Mouse (Mus musculus) adrenal gland, adult 18-20 months (tissue): ENCODE measurements around the gene Spata5. TPM values are rescaled to one million over a fixed set of nuclear protein-coding genes. Genes with fewer than 3 reads are reported as not detected.
"Not testable (repeated sequence)": the region's sequence is repeated elsewhere in the genome, so short reads cannot be mapped to it uniquely, and the experiment has no call there.

Experiments used
- DNase-seq, 2 experiments: peaks; one replicate each; pipeline ENCODE4 v3.0.0; 2021 to 2022; ENCODE audit warnings: low spot score in 2 of 2
- total RNA-seq, 2 experiments: library from RNA; stranded (reverse); gene quantifications; 1 replicate in 1 of 2; 2 replicates in 1 of 2; pipeline ENCODE4 v1.2.3; 2021

The Spata5 gene
- total RNA-seq, 2 experiments from 2014 or later, result 43.6 to 51.2 TPM

DNA sequence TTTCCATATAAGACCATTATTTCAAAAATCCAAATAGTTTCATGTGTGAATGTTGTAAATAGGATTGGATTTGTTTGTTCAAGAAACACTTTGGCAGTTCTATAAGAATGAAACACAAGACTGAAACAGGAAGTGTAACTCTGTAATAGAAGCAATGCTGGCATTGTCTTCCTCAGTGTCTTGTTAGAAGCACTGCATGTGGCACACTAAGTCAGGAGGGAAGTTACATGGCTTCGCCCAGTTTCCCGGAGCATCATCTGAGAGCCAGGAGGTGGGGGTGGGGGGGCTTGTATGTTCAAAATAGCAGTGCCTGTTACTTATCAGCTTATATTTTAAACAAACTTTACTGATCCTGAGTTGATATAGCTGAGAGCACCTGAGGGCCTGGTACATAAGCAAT lies 82.9 kb downstream of the Spata5 start:
- no peak for DNase-seq

DNA sequence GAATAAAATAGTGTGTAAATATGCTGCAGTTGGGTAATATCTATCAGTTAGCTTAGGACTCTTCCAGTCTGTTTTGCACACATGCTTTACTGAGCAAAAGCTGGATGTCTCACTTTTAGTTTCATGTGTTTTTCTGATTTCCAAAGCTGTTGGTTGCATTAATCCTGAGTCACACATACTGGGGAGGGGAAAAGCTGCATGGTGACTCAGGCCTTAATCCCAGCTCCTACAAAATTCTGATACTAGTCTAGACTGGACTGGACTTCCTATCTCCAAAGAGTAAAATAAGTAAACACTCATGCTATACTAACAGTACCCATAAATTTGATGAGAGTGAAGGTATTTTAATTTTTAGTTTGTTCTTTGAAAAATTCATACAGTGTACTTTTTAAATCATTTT lies 84.2 kb downstream of the Spata5 start:
- no peak for DNase-seq

DNA sequence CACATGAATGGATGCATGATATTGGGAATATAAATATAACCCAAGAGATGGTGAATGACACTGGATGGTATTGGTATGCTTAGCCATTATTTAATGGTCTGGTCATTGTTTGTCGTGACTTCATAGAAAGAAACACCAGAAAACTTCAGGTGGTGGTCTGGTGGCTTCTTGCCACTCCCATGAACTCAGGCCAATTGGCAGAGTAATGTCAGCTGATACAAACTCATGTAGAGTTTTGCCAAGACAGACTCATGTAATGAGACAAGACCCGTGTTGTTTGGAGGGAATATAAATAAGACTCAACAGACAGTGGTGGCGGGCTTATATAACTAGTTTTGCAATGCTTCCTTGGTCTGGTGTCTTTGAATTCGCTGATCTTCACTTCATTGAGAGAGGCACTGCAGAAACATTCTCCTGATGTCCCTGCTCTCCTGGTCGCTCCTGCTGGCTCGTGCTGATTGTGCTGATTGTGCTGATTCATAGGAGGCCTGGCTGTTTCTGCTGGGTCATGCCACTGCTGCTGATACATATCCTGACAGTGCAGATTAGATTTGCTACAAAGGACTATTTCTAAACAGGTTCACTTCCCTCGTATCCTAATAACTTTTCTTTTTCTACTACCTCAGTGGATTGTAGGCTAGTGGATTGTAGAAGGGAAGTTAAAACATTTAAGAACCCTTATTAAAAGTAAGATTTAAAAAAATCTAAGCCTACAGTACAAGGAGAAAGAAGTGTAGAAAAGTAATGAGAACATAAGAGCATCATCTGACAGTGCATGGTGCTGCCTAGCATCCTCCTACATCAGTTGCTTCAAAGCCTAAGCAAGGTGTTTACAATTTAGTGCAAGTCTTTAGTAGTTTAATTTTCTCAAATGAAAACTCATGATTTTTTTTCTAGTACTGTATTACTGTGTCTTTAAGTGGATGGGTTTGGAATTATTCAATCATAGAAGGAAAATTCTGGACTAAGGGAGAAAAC lies 90.6 kb downstream of the Spata5 start:
- no peak for DNase-seq

DNA sequence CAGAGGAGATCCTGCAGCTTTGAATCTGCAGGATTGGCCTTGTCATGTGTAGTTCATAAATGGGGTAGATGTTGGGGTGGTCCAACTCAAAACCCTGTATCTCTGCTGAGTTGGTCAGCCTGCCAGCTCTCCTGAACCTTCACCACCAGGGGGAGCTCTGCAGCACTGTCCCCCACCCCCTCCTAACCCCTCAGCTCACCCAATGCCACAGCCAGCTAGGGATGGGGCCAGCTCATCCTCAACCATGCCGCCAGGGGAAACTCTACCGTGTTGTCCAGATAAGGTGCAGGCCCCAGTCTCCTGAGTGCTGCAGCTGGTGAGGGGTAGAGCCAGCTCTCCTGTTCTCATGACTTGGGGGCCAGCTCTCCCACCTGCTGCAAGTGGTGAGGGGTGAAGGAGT lies 95.8 kb downstream of the Spata5 start:
- DNase-seq, result peak; percentile 38 to 48

DNA sequence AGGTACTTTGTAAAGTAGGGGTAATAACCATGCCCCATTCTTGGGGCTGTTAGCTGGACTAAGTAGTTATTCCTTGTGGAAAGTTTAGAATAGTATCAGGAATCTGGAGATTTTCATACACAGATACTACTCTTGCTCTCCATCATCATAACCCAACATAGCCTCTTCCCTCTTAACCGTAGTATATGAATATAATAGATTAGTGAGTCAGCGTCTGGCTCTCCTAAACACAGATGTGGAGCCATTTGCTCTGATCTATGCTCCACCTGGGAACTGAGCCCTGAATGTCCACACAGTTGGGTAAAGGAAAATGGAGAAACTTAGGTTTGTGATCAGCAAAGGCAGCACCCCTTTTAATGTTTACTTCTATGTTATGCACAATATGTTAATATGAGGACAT lies 96.7 kb downstream of the Spata5 start:
- no peak for DNase-seq

DNA sequence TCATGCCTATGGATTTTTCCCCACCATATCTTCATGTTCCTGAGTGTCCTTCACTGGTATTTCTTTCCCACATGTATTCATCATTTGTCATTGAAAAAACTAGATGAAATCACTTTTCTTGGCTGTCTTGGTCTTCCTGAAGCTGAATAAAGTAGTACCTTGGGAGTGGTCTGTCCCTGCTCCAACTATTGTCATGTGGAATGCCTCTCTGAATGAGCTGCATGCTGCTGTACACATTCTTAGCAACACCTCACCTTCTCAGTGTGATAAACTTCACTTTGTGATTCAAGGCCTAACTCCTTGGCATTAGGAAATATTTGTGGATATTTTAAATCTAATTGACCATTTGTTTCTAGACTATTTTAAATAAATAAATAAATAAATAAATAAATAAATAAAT lies 98.9 kb downstream of the Spata5 start:
- DNase-seq, result no peak

DNA sequence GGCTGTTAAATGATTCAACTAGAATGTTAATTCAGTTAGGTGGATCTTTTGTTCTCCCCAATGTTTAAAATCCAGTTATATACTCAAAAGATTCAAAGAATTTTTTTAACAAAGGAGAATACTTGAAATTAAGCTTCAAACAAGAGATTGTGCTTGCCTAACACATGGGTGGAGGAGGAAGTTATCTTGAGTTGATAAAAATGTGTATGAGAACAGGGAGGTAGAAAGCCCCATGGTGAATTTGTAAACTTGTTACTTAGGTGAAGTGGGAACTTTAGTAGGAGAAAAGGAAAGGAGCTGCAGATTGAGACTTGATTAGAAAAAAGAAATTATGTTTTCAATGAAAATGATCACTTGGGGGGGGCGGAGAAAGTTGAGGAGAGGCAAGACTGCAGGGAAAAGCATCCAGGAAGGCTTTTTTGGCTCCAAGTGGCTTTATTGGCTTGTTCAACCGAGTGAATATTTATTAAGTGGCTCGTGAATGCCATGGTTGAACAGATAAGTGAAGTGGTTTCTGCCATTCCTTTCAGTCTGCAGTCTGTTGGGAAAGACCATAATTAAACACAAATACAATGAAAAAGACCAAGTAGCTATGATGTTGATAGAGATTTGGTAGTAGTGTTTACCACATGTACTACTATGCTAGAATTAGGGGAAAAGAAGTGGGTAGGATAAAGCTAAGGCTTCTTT lies 100.8 kb downstream of the Spata5 start:
- DNase-seq, result no peak

DNA sequence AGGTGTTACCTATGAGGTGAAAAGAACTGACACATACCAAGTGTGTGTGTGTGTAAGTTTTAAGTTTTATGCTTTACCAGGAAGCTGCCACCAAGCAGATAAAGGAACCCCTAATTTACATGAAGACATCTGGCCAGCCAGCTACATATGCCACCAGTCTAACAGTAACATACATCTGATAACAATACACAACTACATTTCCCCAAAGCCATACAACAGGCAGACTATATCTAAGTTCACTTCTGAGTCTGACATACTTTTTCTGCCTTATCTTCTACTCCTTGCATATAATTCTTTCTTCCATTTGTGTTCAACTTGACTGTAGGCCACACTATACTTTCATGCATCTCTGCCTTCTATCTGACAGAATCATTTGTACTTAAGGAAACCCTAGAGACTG lies 112.4 kb downstream of the Spata5 start:
- DNase-seq, result no peak

DNA sequence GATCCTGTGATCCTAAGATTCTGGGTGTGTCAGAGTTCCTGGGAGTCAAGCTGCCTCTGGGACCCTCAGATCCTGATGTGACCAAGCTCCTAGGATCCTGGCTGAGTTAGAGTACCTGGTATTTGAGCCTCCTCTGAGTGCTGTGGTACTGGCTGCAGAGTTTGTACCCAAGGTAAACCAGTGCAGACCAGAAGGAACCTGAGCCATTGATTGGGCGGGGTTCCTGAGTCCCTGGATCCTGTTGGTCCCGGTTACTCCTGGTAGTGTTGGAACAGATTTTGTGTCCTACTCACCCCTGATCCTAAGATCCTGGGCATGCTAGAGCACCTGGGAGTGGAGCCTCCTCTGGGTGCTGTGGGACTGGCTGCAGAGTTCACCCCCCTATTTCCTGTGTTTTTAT lies 121.0 kb downstream of the Spata5 start:
- DNase-seq, result not testable (repeated sequence)

DNA sequence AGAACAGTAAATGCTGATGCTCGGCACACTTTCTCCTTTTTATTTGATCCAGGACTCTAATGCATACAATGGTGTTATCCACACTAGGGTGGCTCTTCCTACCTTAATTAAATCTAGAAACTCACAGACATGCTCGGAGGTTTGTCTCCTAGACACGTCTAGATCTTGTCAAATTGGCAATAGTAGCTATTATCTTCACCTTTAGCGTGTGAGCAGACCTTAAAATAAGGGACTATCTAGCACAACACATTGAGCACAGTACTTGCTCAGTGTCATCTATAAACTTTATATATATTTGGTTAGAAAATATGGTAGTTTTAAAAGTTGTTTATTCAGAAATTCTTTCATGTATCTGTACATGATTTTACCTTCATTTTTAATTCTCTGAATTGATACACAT lies 126.7 kb downstream of the Spata5 start:
- DNase-seq, result no peak

DNA sequence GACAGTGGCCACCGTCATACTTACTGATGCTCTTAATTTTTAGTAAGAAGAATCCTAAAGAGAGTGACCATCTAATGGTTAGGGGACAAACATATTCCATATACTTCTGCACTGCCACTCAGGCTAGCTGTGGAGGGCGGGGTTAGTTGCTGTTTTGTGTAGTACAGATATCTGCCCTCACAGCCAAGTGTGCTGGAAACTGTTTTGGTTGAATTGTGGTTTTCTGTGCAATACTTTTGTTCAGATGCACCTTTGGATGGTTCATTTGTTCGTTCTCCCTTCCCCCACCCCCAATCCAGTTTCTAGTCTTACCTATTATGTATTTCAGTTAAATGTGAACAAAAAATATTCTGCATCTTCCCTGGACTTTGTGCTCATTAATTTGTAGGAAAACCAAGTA lies 130.5 kb downstream of the Spata5 start:
- DNase-seq, result no peak

DNA sequence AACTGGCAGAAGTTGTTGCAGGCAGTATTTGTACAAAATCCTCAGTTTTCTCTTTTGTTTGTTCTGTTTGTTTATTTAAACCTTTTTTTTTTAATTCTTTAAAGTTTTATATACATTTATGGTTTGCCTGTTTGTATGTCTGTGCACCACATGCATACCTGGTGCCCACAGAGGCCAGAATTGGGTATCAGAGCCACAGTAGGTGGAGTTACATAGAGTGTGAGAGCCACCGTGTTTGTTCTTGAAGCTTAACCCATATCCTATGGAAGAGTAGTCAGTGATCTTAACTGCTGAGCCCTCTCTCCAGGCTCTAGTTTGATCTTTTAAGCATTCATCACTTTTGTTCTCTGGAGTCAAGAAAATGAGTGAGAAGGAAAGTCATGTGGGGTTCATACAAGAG lies 130.9 kb downstream of the Spata5 start:
- no peak for DNase-seq

DNA sequence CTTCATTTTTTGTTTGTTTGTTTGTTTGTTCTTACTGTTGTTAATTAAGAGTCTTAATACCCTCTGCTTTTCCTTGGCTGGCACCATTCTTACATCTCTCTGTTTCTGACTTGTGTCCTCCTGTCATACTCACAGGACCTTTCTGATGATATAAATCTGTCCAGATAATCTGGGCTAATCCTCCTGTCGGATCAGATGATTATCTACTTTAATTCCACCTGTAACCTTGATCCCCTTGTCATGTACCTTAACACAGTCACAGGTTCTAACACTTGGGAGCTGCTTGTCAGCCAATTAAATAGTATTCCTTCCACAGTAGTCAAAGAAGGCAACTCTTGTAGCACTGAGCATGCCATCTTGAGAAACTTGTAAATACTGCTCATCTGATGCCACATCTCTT lies 131.8 kb downstream of the Spata5 start:
- no peak for DNase-seq

DNA sequence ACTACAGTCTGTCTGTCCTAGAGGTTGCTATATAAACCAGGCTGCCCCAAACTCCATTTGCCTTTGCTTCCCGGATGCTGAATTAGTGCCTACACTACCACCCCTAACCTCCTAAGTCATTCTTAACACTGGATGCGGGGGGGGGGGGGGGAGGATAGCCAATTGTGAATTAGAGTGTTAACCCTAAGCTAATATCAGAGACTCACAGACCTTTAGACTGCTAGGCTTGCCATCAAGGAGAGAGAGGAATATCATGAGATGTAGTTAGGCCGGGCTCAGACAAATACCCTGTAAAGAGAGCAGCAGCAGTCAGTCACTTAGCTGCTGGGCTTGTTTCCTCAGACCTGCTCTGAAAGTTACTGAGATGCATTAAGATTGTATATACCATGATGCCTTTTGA lies 132.5 kb downstream of the Spata5 start:
- no peak for DNase-seq

DNA sequence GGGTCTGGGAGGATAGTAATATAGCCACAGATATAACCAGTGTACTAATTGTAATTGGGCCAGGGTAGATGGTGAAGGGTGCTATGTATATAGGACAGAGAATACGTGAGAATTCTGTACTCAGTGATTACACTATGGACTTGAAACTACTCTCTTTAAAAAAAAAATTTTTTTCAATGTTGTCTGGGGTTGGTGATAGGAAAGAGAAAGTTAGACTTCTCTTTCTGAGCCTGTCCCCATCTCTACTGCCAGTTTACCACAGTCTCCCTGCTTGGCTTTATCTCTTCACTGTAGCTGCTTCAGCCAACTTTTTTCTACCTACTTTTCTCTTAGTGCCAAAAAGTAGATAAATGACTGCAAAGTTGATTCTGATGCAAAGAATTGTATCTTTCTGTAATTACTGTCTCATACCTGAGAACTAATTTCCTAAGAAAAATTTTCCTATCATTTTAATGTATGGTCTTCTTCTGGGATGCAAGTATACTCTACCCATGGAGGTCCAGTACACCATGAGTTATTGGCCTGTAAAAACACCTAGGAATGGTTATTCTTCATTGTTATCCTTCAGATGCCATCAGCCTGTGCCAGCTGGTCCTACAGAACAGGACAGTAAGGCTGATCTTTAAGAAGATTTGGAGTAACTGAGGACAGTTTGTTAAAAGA lies 133.8 kb downstream of the Spata5 start:
- DNase-seq, result no peak

DNA sequence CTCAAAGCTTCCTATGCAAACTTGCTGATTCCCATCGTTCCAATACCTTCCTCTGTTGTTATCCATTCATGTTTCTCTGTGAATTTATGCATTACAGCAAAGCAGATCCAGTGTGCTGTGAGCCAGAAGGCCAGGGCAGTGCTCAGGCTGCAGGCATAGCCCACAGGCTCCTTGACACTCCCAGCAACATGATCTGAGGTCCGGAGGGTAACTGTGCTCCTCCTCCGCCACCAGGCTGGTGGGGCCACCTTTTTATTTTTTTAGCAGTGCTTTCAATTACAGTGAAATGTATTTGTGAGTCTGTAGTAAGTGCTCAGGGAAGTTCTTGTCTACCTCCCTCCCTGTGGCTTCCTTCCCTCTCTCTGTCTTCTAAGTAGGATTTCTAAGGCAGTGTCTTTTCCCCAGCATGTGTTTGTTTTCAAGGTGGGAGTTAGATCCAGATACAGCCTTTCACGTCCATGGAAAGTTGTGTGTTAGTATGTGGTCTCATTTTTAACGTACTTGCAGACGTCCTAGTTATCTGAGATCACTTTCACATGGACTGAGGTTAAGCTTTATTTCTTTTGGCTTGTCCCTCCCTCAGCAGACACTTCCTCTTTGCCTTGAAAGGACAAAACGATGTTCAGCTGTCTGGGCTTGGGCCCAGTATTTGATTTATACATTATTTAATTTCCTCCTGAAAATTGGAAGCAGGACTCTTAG lies 136.9 kb downstream of the Spata5 start:
- no peak for DNase-seq

DNA sequence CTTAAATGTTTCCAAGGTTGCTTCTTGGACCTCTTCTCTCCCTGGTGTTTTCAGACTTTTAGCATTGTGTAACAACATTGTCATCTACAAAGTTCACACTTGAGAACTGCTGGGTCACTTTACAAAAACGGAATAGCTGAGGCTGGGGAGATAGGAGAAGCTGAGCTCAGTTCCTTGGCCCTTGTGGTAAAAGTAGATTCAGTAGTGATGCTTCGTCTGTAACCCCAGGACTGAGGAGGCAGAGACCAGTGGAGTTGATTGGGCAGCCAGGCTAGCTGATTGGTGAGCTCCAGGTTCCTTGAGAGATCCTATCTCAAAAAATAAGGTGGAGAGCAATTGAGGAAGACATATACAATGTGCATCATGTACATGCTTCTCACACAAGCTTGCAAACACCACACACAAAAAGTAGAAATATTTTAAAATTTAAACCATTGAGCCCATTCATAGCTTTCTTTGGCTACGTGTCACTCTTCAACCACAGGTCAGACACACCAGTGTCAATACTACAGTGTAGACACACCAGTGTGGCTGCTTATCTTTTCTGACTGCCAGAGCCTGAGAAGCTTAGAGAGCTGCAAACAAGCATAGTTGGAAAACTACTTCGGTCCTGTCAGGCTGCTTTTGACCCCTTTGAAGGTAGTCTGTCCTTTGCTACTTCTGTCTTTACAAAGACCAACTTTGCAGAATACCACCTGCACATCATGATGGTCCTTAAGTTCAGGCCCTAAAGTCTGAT lies 138.2 kb downstream of the Spata5 start:
- no peak for DNase-seq

DNA sequence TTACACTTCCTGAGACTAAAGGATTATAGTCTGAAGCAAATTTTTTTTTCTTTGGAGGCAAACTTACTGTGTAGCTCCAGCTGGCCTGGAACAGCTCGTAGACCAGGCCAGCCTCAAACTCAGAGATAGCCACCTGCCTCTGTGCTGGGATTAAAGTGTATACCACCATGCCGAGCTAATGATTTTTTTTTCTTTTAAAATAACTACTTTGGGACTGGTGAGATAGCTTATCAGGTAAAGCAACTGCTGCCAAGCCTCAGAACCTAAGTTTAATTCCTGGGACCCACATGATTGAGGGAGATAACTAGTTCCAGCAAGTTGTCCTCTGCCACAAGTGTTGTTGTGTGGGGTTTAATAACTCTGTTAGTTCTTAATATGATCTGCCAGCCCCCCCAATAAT lies 139.6 kb downstream of the Spata5 start:
- no peak for DNase-seq

DNA sequence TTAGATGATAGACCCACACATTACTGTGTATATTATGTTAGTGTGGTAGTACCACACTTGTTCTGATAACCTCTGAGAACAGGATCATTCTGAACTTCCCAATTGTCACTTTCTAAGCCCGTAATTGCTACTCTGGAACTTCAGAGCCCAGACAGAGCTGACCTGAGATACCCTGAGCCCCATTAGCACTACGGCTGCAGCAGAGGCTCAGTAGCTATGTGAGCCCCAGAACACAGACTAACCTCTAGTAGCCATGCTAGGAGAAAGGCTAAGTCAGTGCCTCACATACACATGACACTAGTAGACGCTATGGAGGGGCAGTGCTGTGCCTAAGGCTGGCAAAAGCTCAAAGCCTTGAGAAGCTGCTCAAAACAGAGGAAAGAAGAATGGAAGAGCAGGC lies 141.8 kb downstream of the Spata5 start:
- DNase-seq, result no peak

DNA sequence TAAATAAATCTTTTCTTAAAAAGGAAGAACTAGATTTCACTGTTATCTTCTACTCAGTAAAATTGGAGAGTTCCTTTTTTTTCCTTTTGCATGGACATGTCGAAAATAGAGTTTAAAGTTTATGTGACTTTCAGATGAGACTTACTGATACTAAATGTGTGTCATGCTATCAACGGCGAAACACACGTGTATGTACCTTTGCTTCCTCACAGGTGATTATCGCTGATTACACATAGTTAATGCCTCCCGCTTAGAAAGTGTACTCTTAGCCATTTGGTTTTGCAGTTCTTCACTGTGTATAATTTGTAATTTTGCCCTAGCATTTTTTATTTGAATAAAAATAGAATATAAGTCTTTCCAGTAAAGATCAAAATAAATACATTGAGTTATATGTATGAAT lies 146.4 kb downstream of the Spata5 start:
- no peak for DNase-seq

DNA sequence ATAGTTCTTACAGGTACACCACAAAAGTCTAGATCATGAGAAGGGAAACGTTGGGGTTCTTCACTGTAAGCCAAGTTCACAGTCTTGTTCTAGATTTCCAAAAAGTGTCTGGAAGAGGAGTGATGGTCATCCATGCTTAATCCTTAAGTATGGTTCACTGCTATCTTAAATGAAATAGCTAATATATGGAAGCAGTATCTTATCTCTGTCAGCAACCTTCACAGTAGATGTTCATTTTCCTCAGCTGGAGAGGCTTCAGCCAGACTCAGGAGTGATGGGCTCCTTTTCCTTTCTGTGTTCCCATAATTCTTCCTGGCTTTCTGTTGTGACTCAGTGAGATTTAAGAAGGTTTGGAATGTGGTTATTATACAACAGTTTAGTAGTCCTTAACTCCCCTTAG lies 147.8 kb downstream of the Spata5 start:
- no peak for DNase-seq
